Mouse (Mus musculus) MEL (cell line): ENCODE data around the gene Cend1.
A peak's percentile ranks its signal among the peaks of the same experiment; 100 is the strongest.

Experiments used
- BHLHE40 ChIP-seq: IDR thresholded peaks from 2 replicates; pipeline ENCODE4 v1.6.1; 2012; ENCODE audit warnings: low read depth, mild to moderate bottlenecking, inconsistent platforms, low read length, improper control_type of control experiment, borderline replicate concordance
- CHD1 ChIP-seq: IDR thresholded peaks from 2 replicates; pipeline ENCODE4 v1.6.1; 2012; ENCODE audit warnings: low read depth, mild to moderate bottlenecking, inconsistent platforms, low read length, improper control_type of control experiment
- CHD2 ChIP-seq: IDR thresholded peaks from 2 replicates; pipeline ENCODE4 v1.6.1; 2011; ENCODE audit warnings: low read length, improper control_type of control experiment
- CTCF ChIP-seq, 3 experiments: IDR thresholded peaks in 2 of 3; conservative IDR thresholded peaks in 1 of 3; 2 replicates each; pipeline ENCODE4 v1.5.1; 2011 to 2012; ENCODE audit warnings: low read length in 3 of 3, low read depth in 2 of 3, mild to moderate bottlenecking in 2 of 3, improper control_type of control experiment in 1 of 3, inconsistent platforms in 1 of 3, mixed read lengths in 1 of 3, moderate library complexity in 1 of 3; ENCODE audit not compliant: control insufficient read depth in 1 of 3, insufficient read depth in 1 of 3, poor library complexity in 1 of 3, severe bottlenecking in 1 of 3
- E2F4 ChIP-seq: IDR thresholded peaks from 2 replicates; pipeline ENCODE4 v1.6.1; 2011; ENCODE audit warnings: low read depth, low read length, improper control_type of control experiment, borderline replicate concordance
- HCFC1 ChIP-seq: IDR thresholded peaks from 2 replicates; pipeline ENCODE4 v1.6.1; 2012; ENCODE audit warnings: low read depth, mild to moderate bottlenecking, inconsistent platforms, low read length, improper control_type of control experiment, moderate library complexity
- MAX ChIP-seq: IDR thresholded peaks from 2 replicates; pipeline ENCODE4 v1.6.1; 2011; ENCODE audit warnings: low read length, improper control_type of control experiment
- MEF2A ChIP-seq: IDR thresholded peaks from 2 replicates; pipeline ENCODE4 v1.6.1; 2014; ENCODE audit warnings: low read depth, mild to moderate bottlenecking, inconsistent platforms, low read length, improper control_type of control experiment; ENCODE audit not compliant: poor library complexity, insufficient replicate concordance, severe bottlenecking; ENCODE audit errors: extremely low read depth
- MXI1 ChIP-seq: IDR thresholded peaks from 2 replicates; pipeline ENCODE4 v1.6.1; 2011; ENCODE audit warnings: mild to moderate bottlenecking, low read depth, low read length, improper control_type of control experiment
- NELFE ChIP-seq: IDR thresholded peaks from 2 replicates; pipeline ENCODE4 v1.6.1; 2011; ENCODE audit warnings: low read depth, low read length, improper control_type of control experiment
- POLR2A ChIP-seq, 2 experiments: IDR thresholded peaks; 2 replicates each; pipeline ENCODE4 v1.6.1; 2011 to 2012; ENCODE audit warnings: low read length in 2 of 2, mild to moderate bottlenecking in 2 of 2, control low read depth in 1 of 2, improper control_type of control experiment in 1 of 2, low read depth in 1 of 2, moderate library complexity in 1 of 2; ENCODE audit not compliant: control insufficient read depth in 1 of 2, insufficient read depth in 1 of 2, poor library complexity in 1 of 2
- RAD21 ChIP-seq: IDR thresholded peaks from 2 replicates; pipeline ENCODE4 v1.6.1; 2011; ENCODE audit warnings: mild to moderate bottlenecking, low read depth, low read length, improper control_type of control experiment
- USF1 ChIP-seq: IDR thresholded peaks from 2 replicates; pipeline ENCODE4 v1.6.1; 2014; ENCODE audit warnings: low read depth, mild to moderate bottlenecking, inconsistent platforms, low read length, improper control_type of control experiment, moderate library complexity
- USF2 ChIP-seq, 2 experiments: IDR thresholded peaks; 2 replicates each; pipeline ENCODE4 v1.6.1; 2011 to 2012; ENCODE audit warnings: improper control_type of control experiment in 2 of 2, low read length in 2 of 2, borderline replicate concordance in 1 of 2, inconsistent platforms in 1 of 2, low read depth in 1 of 2, mild to moderate bottlenecking in 1 of 2; ENCODE audit not compliant: insufficient read depth in 1 of 2

GRCm38 (mm10) chr7:141476226-141476980 lies 47.1 kb upstream of the Cend1 start:
- TF ChIP-seq CTCF (IDR thresholded peaks at IDR 0.05 in 2 of 3, conservative IDR thresholded peaks at IDR 0.05 in 1 of 3; ENCODE audit: control insufficient read depth in 1 of 3, insufficient read depth in 1 of 3, low read depth in 2 of 3, low read length in 3 of 3, poor library complexity in 1 of 3, severe bottlenecking in 1 of 3): no peak; a peak in 1 of 6 replicates
- peak; percentile 54; the same call in 1 of the 2 replicates for TF ChIP-seq USF1
- TF ChIP-seq CHD2: peak; percentile 57; the same call in 1 of the 2 replicates
- TF ChIP-seq MAX: peak; percentile 95
- no peak for TF ChIP-seq RAD21
- TF ChIP-seq NELFE: peak; percentile 54; the same call in 1 of the 2 replicates
- no peak for TF ChIP-seq HCFC1
- TF ChIP-seq POLR2A (IDR thresholded peaks at IDR 0.05; ENCODE audit: control insufficient read depth in 1 of 2, insufficient read depth in 1 of 2, low read depth in 1 of 2, low read length in 2 of 2, poor library complexity in 1 of 2): 0 out of 4 replicates have a peak, but pooled peaks of 1 of the 2 experiments have one; percentile 4
- no peak for TF ChIP-seq USF2 (IDR thresholded peaks at IDR 0.05; ENCODE audit: borderline replicate concordance in 1 of 2, insufficient read depth in 1 of 2, low read depth in 1 of 2, low read length in 2 of 2)
- no peak for TF ChIP-seq MEF2A
- TF ChIP-seq E2F4: no peak
- no peak for TF ChIP-seq BHLHE40
- TF ChIP-seq CHD1: no peak
- TF ChIP-seq MXI1: peak; percentile 96
